Mouse (Mus musculus) E14TG2a.4 (cell line): ENCODE data around the gene Adssl1.

Source experiments
- CTCF ChIP-seq: conservative IDR thresholded peaks from 2 replicates; pipeline ENCODE4 v1.5.1; 2014; ENCODE audit warnings: low read length
- NANOG ChIP-seq: IDR thresholded peaks from 2 replicates; pipeline ENCODE4 v1.6.1; 2014; ENCODE audit warnings: borderline replicate concordance, low read length, mixed read lengths
- POU5F1 ChIP-seq: IDR thresholded peaks from 2 replicates; pipeline ENCODE4 v1.6.1; 2014; ENCODE audit warnings: low read length, borderline replicate concordance

GRCm38 (mm10) chr12:112654076-112654475 is 34.2 kb downstream of the Adssl1 start:
- TF ChIP-seq CTCF (no peak), POU5F1 (no peak), NANOG (no peak)
